Mouse (Mus musculus): ENCODE data around the gene Rflnb.

Rflnb gene

GRCm38 (mm10) chr11:75990965-75991835 is 36.4 kb downstream of the Rflnb start:
- no peak for DNase-seq

GRCm38 (mm10) chr11:75985948-75986347 is 41.6 kb downstream of the Rflnb start:
- DNase-seq: no peak

- DNase-seq: no peak
These were observed 43.0 kb downstream of the Rflnb start for GRCm38 (mm10) chr11:75984581-75984980.

- no peak for DNase-seq
These were observed 44.4 kb downstream of the Rflnb start for GRCm38 (mm10) chr11:75983194-75983593.

GRCm38 (mm10) chr11:75980413-75980812 is 47.2 kb downstream of the Rflnb start:
- peak in 1 of 2 experiments; percentile 38 for DNase-seq

- DNase-seq: peak; percentile 17 to 58
These were observed 49.5 kb downstream of the Rflnb start for GRCm38 (mm10) chr11:75978051-75978450.

GRCm38 (mm10) chr11:75976748-75977147 is 50.8 kb downstream of the Rflnb start:
- DNase-seq: peak; percentile 73 to 87

GRCm38 (mm10) chr11:75973988-75974387 is 53.6 kb downstream of the Rflnb start:
- DNase-seq: no peak

- DNase-seq: no peak
These were observed 54.5 kb downstream of the Rflnb start for GRCm38 (mm10) chr11:75972916-75973567.

GRCm38 (mm10) chr11:75972188-75972587 is 55.4 kb downstream of the Rflnb start:
- DNase-seq: no peak

- DNase-seq: no peak
These were observed 57.0 kb downstream of the Rflnb start for GRCm38 (mm10) chr11:75970629-75971028.

Measured in thymus, adult 18-20 months (tissue).